Mouse (Mus musculus) G1E (cell line): ENCODE measurements around the gene Ikzf3. TPM values are rescaled to one million over a fixed set of nuclear protein-coding genes. Genes with fewer than 3 reads are reported as not detected.

Experiments used
- ATAC-seq: 2 replicates; pipeline ENCODE4 v1.8.0; 2016; ENCODE audit warnings: mild to moderate bottlenecking; ENCODE audit not compliant: insufficient number of reproducible peaks, poor library complexity, low FRiP score, severe bottlenecking; ENCODE audit errors: extremely low read depth
- DNase-seq: peaks from one replicate; pipeline ENCODE4 v3.0.0; 2012; ENCODE audit warnings: low spot score
- H3K27me3 ChIP-seq: 2 replicates; pipeline ENCODE4 v1.6.1; 2012; ENCODE audit warnings: mild to moderate bottlenecking, low read length, inconsistent platforms; ENCODE audit not compliant: insufficient read depth
- H3K36me3 ChIP-seq: replicated peaks from 2 replicates; pipeline ENCODE3; 2012; ENCODE audit warnings: mild to moderate bottlenecking, inconsistent platforms
- H3K4me1 ChIP-seq: 2 replicates; pipeline ENCODE4 v1.6.1; 2012; ENCODE audit warnings: low read depth, low read length, inconsistent platforms, mixed read lengths; ENCODE audit not compliant: insufficient read depth
- H3K4me3 ChIP-seq: 2 replicates; pipeline ENCODE4 v1.5.1; 2012; ENCODE audit warnings: low read depth, mild to moderate bottlenecking, inconsistent platforms, low read length, moderate library complexity, mixed read lengths
- H3K9me3 ChIP-seq: replicated peaks from 2 replicates; pipeline ENCODE4 v1.6.1; 2012; ENCODE audit warnings: inconsistent platforms
- CTCF ChIP-seq: IDR thresholded peaks from 2 replicates; pipeline ENCODE4 v1.5.1; 2012; ENCODE audit warnings: low read depth, low read length, inconsistent platforms, mixed read lengths
- GATA1 ChIP-seq: IDR thresholded peaks from 2 replicates; pipeline ENCODE4 v1.6.1; 2012; ENCODE audit warnings: borderline replicate concordance, low read length, inconsistent platforms, mixed read lengths
- GATA2 ChIP-seq: IDR thresholded peaks from 2 replicates; pipeline ENCODE4 v1.6.1; 2012; ENCODE audit warnings: low read depth, low read length, inconsistent platforms, borderline replicate concordance
- POLR2AphosphoS5 ChIP-seq: IDR thresholded peaks from 2 replicates; pipeline ENCODE4 v1.6.1; 2012; ENCODE audit warnings: low read depth, low read length, inconsistent platforms; ENCODE audit not compliant: insufficient replicate concordance
- TAL1 ChIP-seq: conservative IDR thresholded peaks from 2 replicates; pipeline ENCODE4 v1.6.1; 2012; ENCODE audit warnings: low read depth, low read length, inconsistent platforms, mixed read lengths
- polyA plus RNA-seq: library from polyadenylated mRNA; stranded (reverse); fragments of >175 nt; gene quantifications from 2 replicates; pipeline ENCODE4 v1.2.3, GENCODE M21; 2012
- total RNA-seq, 2 experiments: library from RNA; stranded (forward) in 1 of 2; stranded (reverse) in 1 of 2; fragments of 200-1000 nt in 1 of 2; fragments of >200 nt in 1 of 2; fragmentation: Nextera tagmentation in 1 of 2; gene quantifications; 2 replicates each; pipeline ENCODE4 v1.2.3; 2014 to 2017

The Ikzf3 gene
- total and polyA plus RNA-seq, 3 experiments = 0.01 to 0.71 TPM; not detected in 1

DNA sequence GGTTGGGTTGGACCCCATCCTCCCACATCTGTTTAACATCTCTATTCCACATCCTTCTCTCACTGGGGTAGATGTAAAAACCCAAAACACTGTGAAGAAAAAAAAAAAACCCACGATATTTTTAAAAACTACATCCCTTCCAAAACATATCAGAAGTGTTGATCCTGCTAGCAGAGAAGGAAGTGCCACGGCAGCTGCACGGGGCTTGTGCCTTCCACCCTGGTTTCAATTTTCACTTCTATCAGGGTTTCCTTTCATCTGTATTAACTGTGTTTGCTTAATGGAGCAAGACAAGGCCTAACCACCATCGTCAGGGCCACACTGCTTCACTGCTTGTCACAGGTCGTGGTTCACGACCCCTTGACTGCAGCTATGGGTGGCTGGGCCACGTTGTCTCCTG, 52.9 kb downstream of the Ikzf3 start:
- no peak overlapping the region for H3K4me3 ChIP-seq
- DNase-seq = no peak
- H3K27me3 ChIP-seq = peaks cover 15% of the 10 kb centered on the region
- no peak for TF ChIP-seq GATA2
- TF ChIP-seq TAL1 = no peak
- no peak for TF ChIP-seq POLR2AphosphoS5
- TF ChIP-seq CTCF = no peak
- no peak for TF ChIP-seq GATA1
- H3K9me3 ChIP-seq = no peaks in the 10 kb centered on the region
- ATAC-seq = no peak
- no peaks in the 10 kb centered on the region for H3K4me1 ChIP-seq
- H3K36me3 ChIP-seq = no peaks in the 10 kb centered on the region

DNA sequence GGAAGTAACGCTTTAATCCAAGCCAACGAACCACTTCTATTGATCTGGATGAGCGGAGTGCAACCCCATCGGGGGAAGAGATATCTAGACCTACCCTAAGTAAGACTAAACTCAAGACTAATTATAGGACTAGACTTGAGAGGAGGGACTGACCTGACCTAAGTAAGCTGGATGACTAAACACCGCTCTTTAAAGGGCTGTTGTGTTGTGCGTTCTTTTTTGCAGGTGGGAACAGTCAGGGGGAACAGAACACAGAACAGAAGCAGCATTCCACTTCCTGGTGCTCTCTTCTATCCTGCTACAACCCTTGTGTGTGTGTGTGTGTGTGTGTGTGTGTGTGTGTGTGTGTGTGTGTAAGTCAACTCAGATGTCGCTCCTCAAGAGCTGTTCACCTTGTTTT, 54.3 kb downstream of the Ikzf3 start:
- no peak overlapping the region for H3K4me3 ChIP-seq
- TF ChIP-seq CTCF (no peak), GATA1 (no peak), TAL1 (no peak), GATA2 (no peak), POLR2AphosphoS5 (no peak)

DNA sequence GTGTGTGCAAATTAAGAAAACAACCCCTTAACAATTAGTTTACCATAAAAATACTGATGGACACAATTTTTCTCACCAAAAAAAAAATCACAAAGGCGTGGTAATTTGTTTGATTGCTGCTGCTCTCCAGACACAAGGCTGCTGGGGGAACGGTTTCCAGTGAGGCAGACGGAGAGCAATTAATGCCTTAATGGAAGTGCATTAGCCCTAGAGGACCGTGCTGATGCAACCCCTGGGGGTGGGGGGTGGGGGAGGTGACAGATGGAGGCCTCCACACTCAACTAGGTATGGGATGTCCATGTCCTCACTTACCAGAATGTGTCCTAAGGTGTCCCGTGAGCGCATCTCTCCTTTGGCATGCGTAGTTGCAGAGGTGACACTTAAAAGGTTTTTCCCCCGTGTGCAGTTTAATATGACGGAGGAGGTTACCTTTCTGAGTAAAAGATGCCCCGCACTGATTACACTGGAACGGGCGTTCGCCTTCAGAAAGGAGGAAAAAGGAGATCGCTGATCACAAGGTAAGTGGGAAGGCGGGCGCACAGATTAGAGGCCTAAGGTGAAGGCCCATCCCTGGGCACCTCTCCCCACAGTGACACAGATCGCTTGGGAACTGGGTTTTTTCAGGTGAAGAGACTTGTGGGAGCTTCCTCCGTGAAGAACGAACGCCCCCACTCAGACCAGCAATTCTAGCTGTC, 57.1 kb downstream of the Ikzf3 start:
- H3K9me3 ChIP-seq = no peaks in the 10 kb centered on the region
- no peaks in the 10 kb centered on the region for H3K4me1 ChIP-seq
- TF ChIP-seq GATA1 (no peak), CTCF (no peak), POLR2AphosphoS5 (no peak), GATA2 (no peak), TAL1 (no peak)
- ATAC-seq (no peak), DNase-seq (no peak)
- H3K36me3 ChIP-seq = no peaks in the 10 kb centered on the region
- peaks cover 7% of the 10 kb centered on the region for H3K27me3 ChIP-seq
- H3K4me3 ChIP-seq = no peak overlapping the region

More for the DNA sequence above, 54.3 kb downstream of the Ikzf3 start:
- no peaks in the 10 kb centered on the region for H3K4me1 ChIP-seq
- DNase-seq (no peak), ATAC-seq (no peak)
- no peaks in the 10 kb centered on the region for H3K36me3 ChIP-seq
- peaks cover 10% of the 10 kb centered on the region; the same call in 1 of the 2 replicates for H3K27me3 ChIP-seq
- H3K9me3 ChIP-seq = no peaks in the 10 kb centered on the region

DNA sequence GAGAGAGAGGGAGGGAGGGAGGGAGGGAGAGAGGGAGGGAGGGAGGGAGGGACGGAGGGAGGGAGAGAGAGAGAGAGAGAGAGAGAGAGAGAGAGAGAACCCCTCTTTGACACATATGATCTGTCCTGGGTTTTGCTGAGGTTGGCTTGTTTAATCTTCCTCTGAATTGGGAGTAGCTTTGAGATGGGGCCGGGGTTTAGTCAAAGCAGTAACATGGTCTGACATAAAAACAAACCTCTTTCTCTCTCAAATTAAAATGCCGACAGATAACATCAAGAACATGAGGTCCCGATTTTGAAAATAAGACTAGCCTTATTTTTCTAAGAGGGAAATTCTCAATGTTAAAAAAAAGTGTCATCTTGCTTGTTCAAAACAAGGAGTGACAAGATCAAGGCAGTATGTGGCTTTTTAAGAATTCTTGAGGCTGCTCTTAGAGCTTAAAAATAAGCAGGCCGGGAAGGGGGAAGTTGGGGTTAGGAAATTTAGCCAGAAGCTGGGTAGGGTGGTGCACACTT, 58.2 kb downstream of the Ikzf3 start:
- TF ChIP-seq POLR2AphosphoS5 (no peak), GATA2 (no peak), CTCF (no peak), TAL1 (no peak), GATA1 (no peak)
- no peaks in the 10 kb centered on the region for H3K4me1 ChIP-seq
- ATAC-seq = no peak

DNA sequence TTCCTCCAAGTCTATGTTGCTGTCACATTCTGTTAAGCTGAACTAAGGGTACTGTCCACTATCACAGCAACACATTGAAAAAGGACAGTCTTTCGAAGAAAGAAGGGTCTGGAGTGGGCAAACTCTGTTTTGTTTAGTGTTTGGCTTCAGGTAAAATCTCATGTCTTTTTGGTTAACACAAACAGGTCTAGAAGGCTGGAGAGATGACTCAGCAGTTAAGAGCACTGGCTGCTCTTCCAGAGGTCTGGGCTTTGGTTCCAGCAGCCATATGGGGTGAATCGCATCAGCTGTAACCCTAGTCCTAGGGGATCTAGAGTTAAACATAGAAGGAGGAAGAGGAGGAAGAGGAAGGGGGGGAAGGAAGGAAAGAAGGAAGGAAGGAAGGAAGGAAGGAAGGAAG, 60.1 kb downstream of the Ikzf3 start:
- DNase-seq (no peak), ATAC-seq (no peak)
- H3K36me3 ChIP-seq = no peaks in the 10 kb centered on the region
- H3K4me1 ChIP-seq = no peaks in the 10 kb centered on the region
- TF ChIP-seq GATA2 (no peak), CTCF (no peak), POLR2AphosphoS5 (no peak), GATA1 (no peak), TAL1 (no peak)
- H3K4me3 ChIP-seq = no peak overlapping the region
- no peaks in the 10 kb centered on the region for H3K9me3 ChIP-seq
- no peaks in the 10 kb centered on the region; the same call in 1 of the 2 replicates for H3K27me3 ChIP-seq

More for the DNA sequence above, 58.2 kb downstream of the Ikzf3 start:
- Histone ChIP-seq H3K36me3 (no peaks in the 10 kb centered on the region), H3K4me3 (no peak overlapping the region), H3K9me3 (no peaks in the 10 kb centered on the region), H3K27me3 (peaks cover 5% of the 10 kb centered on the region; the same call in 1 of the 2 replicates)
- no peak for DNase-seq

DNA sequence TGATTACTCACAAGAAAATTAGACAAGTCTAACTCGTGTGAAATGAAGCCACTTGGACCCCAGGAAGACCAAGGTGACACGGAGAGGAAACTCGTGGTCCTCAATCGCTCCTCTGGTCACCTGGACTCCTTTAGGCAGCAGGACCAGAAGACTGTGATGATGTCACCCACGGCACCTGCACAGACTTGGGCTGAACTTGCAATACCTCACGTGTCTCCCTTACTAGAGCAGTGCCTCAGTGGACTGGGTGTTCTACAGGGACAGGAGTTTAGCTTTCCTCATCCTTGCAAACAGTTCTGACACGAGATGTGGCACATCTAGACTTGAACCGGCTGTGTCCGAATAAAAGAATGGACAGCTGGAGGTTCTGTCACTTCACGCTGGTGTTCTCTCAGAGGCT, 63.8 kb downstream of the Ikzf3 start:
- H3K9me3 ChIP-seq = no peaks in the 10 kb centered on the region
- H3K4me1 ChIP-seq = no peaks in the 10 kb centered on the region; the same call in 1 of the 2 replicates
- no peaks in the 10 kb centered on the region for H3K36me3 ChIP-seq
- ATAC-seq (no peak), DNase-seq (no peak)
- H3K27me3 ChIP-seq = no peaks in the 10 kb centered on the region; the same call in 1 of the 2 replicates
- TF ChIP-seq POLR2AphosphoS5 (no peak), GATA1 (no peak), TAL1 (no peak), GATA2 (no peak), CTCF (no peak)
- no peak overlapping the region for H3K4me3 ChIP-seq
